Mouse (Mus musculus) layer of hippocampus, postnatal 14 days (tissue): ENCODE measurements around the gene Pilra. TPM values are rescaled to one million over a fixed set of nuclear protein-coding genes. Genes with fewer than 3 reads are reported as not detected.
A peak's percentile ranks its signal among the peaks of the same experiment; 100 is the strongest.
"Not testable (repeated sequence)": the region's sequence is repeated elsewhere in the genome, so short reads cannot be mapped to it uniquely, and the experiment has no call there.

Source experiments
- DNase-seq, 2 experiments: peaks; one replicate each; pipeline ENCODE4 v3.0.0; 2021 to 2022; ENCODE audit warnings: low spot score in 2 of 2, mixed read lengths in 1 of 2
- long read RNA-seq, 2 experiments: library from polyadenylated mRNA; stranded (forward); transcript quantifications; one replicate each; pipeline ENCODE4 v2.0.0; 2021
- total RNA-seq, 2 experiments: library from RNA; stranded (reverse); gene quantifications; 2 replicates each; pipeline ENCODE4 v1.2.3; 2021

The Pilra gene
- total RNA-seq, result under 1 TPM; 0.32 to 0.62 TPM
- long read RNA-seq, experiment 1, partial matches to known transcripts, result 0 of 1 reads
- long read RNA-seq, experiment 1, other reads (novel, unspliced or antisense), result 0 of 1 reads
- long read RNA-seq, experiment 2, result 0 reads

GRCm38 (mm10) chr5:137835966-137836520 lies at the start of gene Pilra:
TSS of gene Pilra (minus strand) at chr5:137836281.
- not testable (repeated sequence) for DNase-seq

- DNase-seq, result no peak
Observed at GRCm38 (mm10) chr5:137883345-137883744, 47.3 kb upstream of the Pilra start.

DNA sequence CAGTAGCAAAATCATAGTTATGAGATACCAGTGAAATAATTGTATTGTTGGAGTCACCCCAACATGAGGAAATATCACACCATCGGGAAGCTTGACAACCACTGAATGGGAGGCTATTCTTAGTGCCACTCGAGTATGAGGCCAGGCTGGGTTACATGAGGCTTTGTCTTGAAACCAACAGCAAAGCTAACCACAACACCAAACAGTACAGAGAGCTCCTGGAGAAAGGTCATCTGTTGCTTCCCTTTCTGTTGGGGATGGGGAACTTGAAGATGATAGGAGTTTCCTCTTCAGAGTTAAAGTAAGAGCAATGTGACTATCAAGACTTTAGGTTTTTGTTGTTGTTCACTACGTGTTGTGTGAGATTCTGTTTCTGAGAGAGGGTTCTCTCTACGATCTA lies 46.8 kb upstream of the Pilra start:
- DNase-seq, result no peak

DNA sequence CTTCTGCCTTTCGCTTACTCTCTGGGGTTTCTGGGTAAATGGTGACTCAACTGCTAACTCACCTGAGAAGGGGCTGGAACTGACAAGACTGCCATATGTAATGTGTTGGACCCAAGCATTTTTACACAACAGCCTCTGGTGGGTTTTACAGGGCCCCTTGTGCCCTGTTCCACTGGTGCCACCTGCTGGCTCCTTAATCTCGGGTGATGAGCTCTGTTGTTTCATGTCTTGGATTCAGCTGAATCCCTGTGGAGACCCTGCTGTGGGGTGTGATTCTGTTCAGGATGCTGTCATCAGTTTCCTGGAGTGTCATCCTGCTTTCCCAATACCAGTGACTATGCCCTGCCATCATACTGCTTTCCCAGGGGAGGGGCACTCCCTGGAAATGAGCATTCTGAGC lies 41.8 kb upstream of the Pilra start:
- DNase-seq, result peak in 1 of 2 experiments; percentile 9

DNA sequence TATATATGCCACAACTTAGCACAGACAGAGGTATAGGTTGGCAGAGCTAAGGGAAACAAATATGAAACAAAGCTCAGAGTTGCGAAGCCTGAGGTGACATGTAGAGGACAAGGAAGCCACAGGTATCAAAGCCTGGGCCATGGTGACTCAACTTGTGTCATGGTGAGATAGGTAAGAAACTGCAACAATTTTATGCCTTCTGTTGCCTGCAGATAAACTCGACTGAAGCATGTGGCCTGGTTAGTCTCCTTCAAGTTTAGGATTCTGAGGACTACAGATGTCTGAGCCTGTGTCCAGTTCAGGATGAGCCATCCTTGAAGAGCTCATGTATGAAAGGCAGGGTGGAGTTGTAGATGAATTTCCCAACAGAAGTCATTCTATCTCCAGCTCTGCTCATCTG lies 39.0 kb upstream of the Pilra start:
- no peak for DNase-seq

DNA sequence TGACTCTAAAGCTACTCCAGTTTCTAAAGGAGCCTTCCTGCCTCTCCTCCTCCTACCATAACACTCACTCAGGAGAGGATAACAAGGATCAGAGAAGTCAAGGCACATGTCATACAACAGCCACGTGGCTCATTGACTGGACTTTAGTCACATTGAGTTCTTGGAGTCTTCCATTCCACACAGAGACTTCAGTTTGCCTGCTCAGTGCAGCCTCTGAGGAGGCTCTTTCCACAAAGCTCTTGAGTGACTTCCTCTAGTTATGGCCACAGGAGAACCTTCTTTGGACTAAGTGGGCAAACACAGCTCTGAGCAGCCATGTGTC lies 36.3 kb upstream of the Pilra start:
- DNase-seq, result not testable (repeated sequence)

- DNase-seq, result not testable (repeated sequence)
Observed at GRCm38 (mm10) chr5:137871644-137872380, 35.7 kb upstream of the Pilra start, which contains the start of gene Pilrb2. TSS of gene Pilrb2 (minus strand) at chr5:137871815.

- not testable (repeated sequence) for DNase-seq
Observed at GRCm38 (mm10) chr5:137868600-137868999, 32.5 kb upstream of the Pilra start.

DNA sequence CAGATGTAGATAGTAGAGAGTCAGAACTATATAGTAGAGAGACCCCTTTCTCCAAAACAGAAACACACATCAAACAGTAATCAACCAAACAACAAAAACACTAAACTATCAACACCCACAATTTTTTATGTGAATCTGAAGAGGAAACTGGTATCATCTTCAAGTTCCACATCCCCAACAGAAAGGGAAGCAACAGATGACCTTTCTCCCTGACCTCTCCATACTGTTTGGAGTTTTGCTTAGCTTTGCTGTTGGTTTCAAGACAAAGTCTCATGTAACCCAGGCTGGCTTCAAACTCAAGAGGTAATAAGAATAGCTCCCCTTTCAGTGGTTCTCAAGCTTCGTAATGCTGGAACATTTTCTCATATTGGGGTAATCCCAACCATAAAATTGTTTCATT lies 27.9 kb upstream of the Pilra start:
- DNase-seq, result not testable (repeated sequence)

GRCm38 (mm10) chr5:137857960-137858710 lies 22.1 kb upstream of the Pilra start, which contains the start of gene Pilrb1:
TSS of gene Pilrb1 (minus strand) at chr5:137858106.
- not testable (repeated sequence) for DNase-seq

GRCm38 (mm10) chr5:137856870-137857269 lies 20.8 kb upstream of the Pilra start:
- DNase-seq, result not testable (repeated sequence)

DNA sequence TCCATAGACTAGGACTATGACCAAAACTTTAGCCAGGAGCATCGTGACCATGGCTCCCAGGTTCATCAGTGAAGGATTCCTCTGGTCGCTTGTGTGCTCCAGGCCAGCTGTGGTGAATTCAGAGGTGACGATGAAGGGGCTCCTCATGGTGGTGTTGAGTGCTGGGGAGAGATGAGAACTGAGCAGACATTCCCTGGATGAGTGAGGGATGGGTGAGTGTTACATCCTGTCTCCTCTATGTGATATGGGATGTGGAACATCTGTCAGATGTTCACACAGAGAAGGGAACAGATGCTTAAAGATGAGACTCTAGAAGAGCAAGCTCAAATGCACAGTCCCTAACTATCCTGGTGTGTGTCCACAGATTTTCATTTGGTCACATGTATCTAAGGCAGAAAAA lies 18.8 kb upstream of the Pilra start:
- not testable (repeated sequence) for DNase-seq

- DNase-seq, result not testable (repeated sequence)
Observed at GRCm38 (mm10) chr5:137850313-137850712, 14.2 kb upstream of the Pilra start.

DNA sequence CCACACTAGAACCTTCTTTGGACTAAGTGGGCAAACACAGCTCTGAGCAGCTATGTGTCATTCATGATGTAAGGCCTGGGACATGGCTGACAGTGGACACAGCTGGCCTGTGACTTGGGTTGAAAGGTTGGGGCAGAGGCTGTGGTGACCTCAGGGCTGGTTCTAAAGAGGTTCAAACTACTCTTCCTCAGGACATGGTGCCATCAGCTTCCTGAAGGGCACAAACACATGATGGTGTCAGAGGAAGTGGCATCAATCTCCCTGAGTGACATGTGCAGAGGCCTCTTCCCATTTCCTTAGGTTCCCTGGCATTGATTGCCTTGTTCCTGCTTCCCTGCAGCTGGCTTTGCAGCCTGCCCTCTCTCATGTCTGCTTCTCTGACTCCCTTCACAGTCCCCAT lies 1.0 kb upstream of the Pilra start:
- DNase-seq, result not testable (repeated sequence)

- DNase-seq, result no peak
Observed at GRCm38 (mm10) chr5:137836611-137837010, 530 bp upstream of the Pilra start.

- no peak for DNase-seq
Observed at GRCm38 (mm10) chr5:137833500-137833899, 2.6 kb downstream of the Pilra start.

GRCm38 (mm10) chr5:137831506-137831905 lies 4.6 kb downstream of the Pilra start:
- no peak for DNase-seq

GRCm38 (mm10) chr5:137831106-137831505 lies 5.0 kb downstream of the Pilra start:
- no peak for DNase-seq

DNA sequence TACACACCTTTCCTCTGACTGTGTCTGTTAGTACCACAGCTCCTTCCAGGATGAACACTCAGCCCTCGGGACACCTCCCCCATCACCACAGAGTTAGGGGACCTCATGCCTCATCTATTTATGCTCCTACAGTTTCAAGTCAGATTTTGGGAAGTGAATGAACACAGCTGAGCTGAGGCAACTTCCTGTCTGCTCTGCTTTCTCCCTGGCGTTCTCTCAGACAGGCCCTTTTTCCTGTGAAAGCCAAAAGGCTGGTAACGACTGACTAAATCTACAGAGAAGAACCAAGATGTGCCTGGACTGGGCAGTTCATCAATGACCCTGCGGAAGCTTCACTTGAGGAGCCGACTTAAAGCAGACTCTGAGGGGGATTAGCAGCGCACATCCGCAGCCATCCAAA lies 5.8 kb downstream of the Pilra start:
- no peak for DNase-seq

DNA sequence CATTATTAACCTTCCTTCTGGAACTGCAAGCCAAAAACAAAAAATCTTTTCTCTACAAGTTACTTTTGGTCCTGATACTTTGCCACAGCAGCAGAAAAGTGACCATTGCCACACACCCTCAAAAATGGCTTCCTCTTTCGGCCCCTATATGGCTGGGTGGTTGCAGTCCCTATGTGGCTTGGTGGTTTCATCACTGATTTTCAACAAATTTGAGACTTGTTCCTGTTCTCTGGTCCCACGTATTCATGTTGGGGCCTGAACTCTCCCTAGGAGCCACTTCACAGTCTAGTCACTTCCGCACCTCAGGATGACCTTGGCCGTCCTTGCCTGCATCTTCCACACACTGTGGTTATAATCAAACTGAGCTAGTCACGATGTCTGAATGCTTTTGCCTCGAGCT lies 7.4 kb downstream of the Pilra start:
- DNase-seq, result no peak

GRCm38 (mm10) chr5:137826421-137826820 lies 9.7 kb downstream of the Pilra start:
- DNase-seq, result no peak

DNA sequence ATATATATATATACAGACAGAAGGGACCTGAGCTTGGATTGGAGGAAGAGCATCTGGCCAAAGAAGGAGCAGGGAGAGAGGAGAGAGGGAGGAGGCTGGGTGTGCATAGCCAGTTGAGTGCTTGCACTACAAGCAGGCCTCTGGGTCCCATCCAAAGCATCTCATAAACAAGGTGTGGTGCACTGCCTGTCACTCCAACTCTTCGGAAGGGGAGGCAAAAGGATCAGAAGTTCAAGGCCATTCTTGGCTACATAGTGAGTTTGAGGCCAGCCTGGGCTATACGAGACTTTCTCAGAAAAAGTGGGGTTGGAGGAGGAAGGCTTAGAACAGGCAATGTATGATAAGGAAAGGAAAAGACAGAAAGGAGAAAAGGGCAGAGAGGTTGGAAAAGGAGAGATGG lies 10.1 kb downstream of the Pilra start:
- no peak for DNase-seq
